Mouse (Mus musculus) kidney, postnatal 0 days (tissue): ENCODE measurements at regions not wholly inside any gene's neighbourhood (a gene's known extent, or its start where the extent isn't known, plus 50 kb on each side); places are given as distances from the start of the nearest gene placed in this dataset.

Source experiments
- ATAC-seq: fragments of 200-750 bp; cut with Nextera tagmentation; replicated peaks from 2 replicates; pipeline ENCODE4 v1.8.0; 2017; ENCODE audit warnings: low read depth, moderate number of reproducible peaks, moderate TSS enrichment, moderate library complexity; ENCODE audit not compliant: low FRiP score
- DNase-seq: peaks from one replicate; pipeline ENCODE4 v3.0.0-alpha.2; 2016; ENCODE audit warnings: low spot score
- H3K27ac ChIP-seq: fragments of 300-500 bp; sonication (generic); 2 replicates; pipeline ENCODE4 v1.5.1; 2014; ENCODE audit warnings: mild to moderate bottlenecking
- H3K27me3 ChIP-seq: fragments of 300-500 bp; sonication (generic); 2 replicates; pipeline ENCODE4 v1.6.1; 2014; ENCODE audit warnings: low read length, mixed read lengths; ENCODE audit not compliant: insufficient read depth
- H3K36me3 ChIP-seq: fragments of 300-500 bp; sonication (generic); 2 replicates; pipeline ENCODE4 v1.6.1; 2014; ENCODE audit warnings: low read length, mixed read lengths; ENCODE audit not compliant: insufficient read depth
- H3K4me1 ChIP-seq: fragments of 300-500 bp; sonication (generic); replicated peaks from 2 replicates; pipeline ENCODE4 v1.6.1; 2014; ENCODE audit warnings: antibody characterized with exemption, low read length, mixed read lengths; ENCODE audit not compliant: insufficient read depth
- H3K4me2 ChIP-seq: fragments of 300-500 bp; sonication (generic); 2 replicates; pipeline ENCODE4 v1.6.1; 2014; ENCODE audit warnings: mild to moderate bottlenecking, low read length, moderate library complexity, mixed read lengths
- H3K4me3 ChIP-seq: fragments of 300-500 bp; sonication (generic); replicated peaks from 2 replicates; pipeline ENCODE4 v1.5.1; 2014; ENCODE audit warnings: low read depth, low read length
- H3K9ac ChIP-seq: fragments of 300-500 bp; sonication (generic); 2 replicates; pipeline ENCODE4 v1.6.1; 2014; ENCODE audit warnings: low read depth, low read length
- H3K9me3 ChIP-seq: fragments of 300-500 bp; sonication (generic); replicated peaks from 2 replicates; pipeline ENCODE4 v1.6.1; 2016; ENCODE audit warnings: low read length, inconsistent platforms, mixed read lengths
- CTCF ChIP-seq: IDR thresholded peaks from 2 replicates; pipeline ENCODE4 v1.5.1; 2016; ENCODE audit warnings: antibody characterized with exemption, low read depth, mild to moderate bottlenecking, moderate library complexity
- WGBS: fragments of 180-500 bp; shearing (Covaris S2); extraction: QIAGEN DNeasy Blood & Tissue Kit; methylation state at CpG from one replicate; pipeline ENCODE4 v1.1.7; 2014; 5-methylcytosine and 5-hydroxymethylcytosine counted together

GRCm38 (mm10) chr13:116174976-116175375 is 134.5 kb downstream of the Isl1 start:
- no peak overlapping the region for H3K27ac ChIP-seq
- H3K4me1 ChIP-seq, result no peaks in the 10 kb centered on the region
- no peak for DNase-seq
- H3K4me3 ChIP-seq, result no peak overlapping the region
- TF ChIP-seq CTCF, result no peak
- no peak overlapping the region for H3K9ac ChIP-seq
- no peak for ATAC-seq
- no peaks in the 10 kb centered on the region for H3K27me3 ChIP-seq
- H3K36me3 ChIP-seq, result no peaks in the 10 kb centered on the region
- no peak overlapping the region for H3K4me2 ChIP-seq
- WGBS, result 18% methylated on average over 3 of the region's 3 CpGs
- H3K9me3 ChIP-seq, result no peaks in the 10 kb centered on the region

GRCm38 (mm10) chr13:116173866-116174265 is 135.6 kb downstream of the Isl1 start:
- 34% methylated on average over 2 of the region's 2 CpGs for WGBS
- H3K4me2 ChIP-seq, result no peak overlapping the region
- H3K4me3 ChIP-seq, result no peak overlapping the region

GRCm38 (mm10) chr13:116143022-116143421 is 166.5 kb downstream of the Isl1 start:
- ATAC-seq (no peak), DNase-seq (no peak)
- Histone ChIP-seq H3K9ac (no peak overlapping the region), H3K27ac (no peak overlapping the region), H3K4me2 (no peak overlapping the region), H3K4me1 (no peaks in the 10 kb centered on the region), H3K36me3 (no peaks in the 10 kb centered on the region), H3K27me3 (no peaks in the 10 kb centered on the region), H3K9me3 (no peaks in the 10 kb centered on the region), H3K4me3 (no peak overlapping the region)
- TF ChIP-seq CTCF, result no peak
- WGBS, result 35% methylated on average over 5 of the region's 5 CpGs

More at GRCm38 (mm10) chr13:116173866-116174265, 135.6 kb downstream of the Isl1 start:
- TF ChIP-seq CTCF, result no peak
- DNase-seq, result no peak
- H3K4me1 ChIP-seq, result no peaks in the 10 kb centered on the region
- no peak overlapping the region for H3K27ac ChIP-seq
- no peaks in the 10 kb centered on the region for H3K9me3 ChIP-seq
- ATAC-seq, result no peak
- no peaks in the 10 kb centered on the region for H3K27me3 ChIP-seq
- H3K9ac ChIP-seq, result no peak overlapping the region
- H3K36me3 ChIP-seq, result no peaks in the 10 kb centered on the region

GRCm38 (mm10) chr13:116118664-116119063 is 190.8 kb downstream of the Isl1 start:
- no peaks in the 10 kb centered on the region for H3K4me1 ChIP-seq
- H3K27me3 ChIP-seq, result no peaks in the 10 kb centered on the region
- DNase-seq (no peak), ATAC-seq (no peak)
- 76% methylated on average over 1 of the region's 1 CpGs for WGBS
- no peak for TF ChIP-seq CTCF
- H3K4me3 ChIP-seq, result no peak overlapping the region
- no peak overlapping the region for H3K4me2 ChIP-seq
- H3K9ac ChIP-seq, result no peak overlapping the region
- no peaks in the 10 kb centered on the region for H3K36me3 ChIP-seq
- H3K27ac ChIP-seq, result no peak overlapping the region
- no peaks in the 10 kb centered on the region for H3K9me3 ChIP-seq

GRCm38 (mm10) chr13:116111032-116111808 is 198.3 kb downstream of the Isl1 start:
- 81% methylated on average over 7 of the region's 7 CpGs for WGBS
- no peak overlapping the region for H3K4me3 ChIP-seq
- no peaks in the 10 kb centered on the region for H3K4me1 ChIP-seq
- no peak overlapping the region for H3K9ac ChIP-seq
- H3K4me2 ChIP-seq, result no peak overlapping the region
- H3K9me3 ChIP-seq, result no peaks in the 10 kb centered on the region
- H3K27me3 ChIP-seq, result no peaks in the 10 kb centered on the region
- ATAC-seq (no peak), DNase-seq (no peak)
- TF ChIP-seq CTCF, result no peak
- no peak overlapping the region for H3K27ac ChIP-seq
- H3K36me3 ChIP-seq, result no peaks in the 10 kb centered on the region

- Histone ChIP-seq H3K4me3 (no peak overlapping the region), H3K27ac (no peak overlapping the region), H3K4me2 (no peak overlapping the region), H3K36me3 (no peaks in the 10 kb centered on the region), H3K4me1 (no peaks in the 10 kb centered on the region), H3K9me3 (no peaks in the 10 kb centered on the region), H3K27me3 (no peaks in the 10 kb centered on the region), H3K9ac (no peak overlapping the region)
- TF ChIP-seq CTCF, result no peak
- DNase-seq (no peak), ATAC-seq (no peak)
- WGBS, result 96% methylated on average over 2 of the region's 2 CpGs
Measured at GRCm38 (mm10) chr13:116110578-116110977, 198.9 kb downstream of the Isl1 start.
